Mouse (Mus musculus): Measurements from ENCODE around the gene Cd200r4. TPM values are rescaled to one million over a fixed set of nuclear protein-coding genes. Genes with fewer than 3 reads are reported as not detected.
"Not testable (repeated sequence)": the region's sequence is repeated elsewhere in the genome, so short reads cannot be mapped to it uniquely, and the experiment has no call there.

The Cd200r4 gene
- polyA plus RNA-seq, 1 experiment from 2014 or later: not detected

GRCm38 (mm10) chr16:44786934-44787333 is 24.6 kb upstream of the Cd200r4 start:
- Histone ChIP-seq H3K4me3 (no peak overlapping the region), H3K4me2 (no peak overlapping the region), H3K4me1 (replicated peaks) (no peaks in the 10 kb centered on the region), H3K9me3 (no peaks in the 10 kb centered on the region), H3K27ac (replicated peaks) (no peak overlapping the region), H3K36me3 (no peaks in the 10 kb centered on the region), H3K27me3 (no peaks in the 10 kb centered on the region), H3K9ac (no peak overlapping the region)
- WGBS: 81% methylated on average over 1 of the region's 1 CpGs
- ATAC-seq (ENCODE audit: low FRiP score, low read depth): no peak

- Histone ChIP-seq H3K4me2 (no peak overlapping the region), H3K27me3 (no peaks in the 10 kb centered on the region), H3K4me1 (replicated peaks) (no peaks in the 10 kb centered on the region), H3K27ac (replicated peaks) (no peak overlapping the region), H3K36me3 (no peaks in the 10 kb centered on the region), H3K9me3 (no peaks in the 10 kb centered on the region), H3K9ac (no peak overlapping the region), H3K4me3 (no peak overlapping the region)
- no peak for ATAC-seq (ENCODE audit: low FRiP score, low read depth)
These were observed 17.1 kb upstream of the Cd200r4 start for GRCm38 (mm10) chr16:44794416-44794815.

GRCm38 (mm10) chr16:44805976-44806375 is 5.6 kb upstream of the Cd200r4 start:
- Histone ChIP-seq H3K9ac (no peak overlapping the region), H3K4me3 (no peak overlapping the region), H3K4me1 (replicated peaks) (no peaks in the 10 kb centered on the region), H3K27ac (replicated peaks) (no peak overlapping the region), H3K27me3 (no peaks in the 10 kb centered on the region), H3K4me2 (no peak overlapping the region), H3K9me3 (no peaks in the 10 kb centered on the region), H3K36me3 (no peaks in the 10 kb centered on the region)
- no peak for ATAC-seq (ENCODE audit: low FRiP score, low read depth)

GRCm38 (mm10) chr16:44810223-44810622 is 1.3 kb upstream of the Cd200r4 start:
- not testable (repeated sequence) for H3K36me3 ChIP-seq; H3K27ac ChIP-seq (replicated peaks); H3K4me2 ChIP-seq; H3K27me3 ChIP-seq; ATAC-seq (ENCODE audit: low FRiP score, low read depth); H3K4me3 ChIP-seq; H3K4me1 ChIP-seq (replicated peaks); H3K9me3 ChIP-seq; H3K9ac ChIP-seq
- 96% methylated on average over 4 of the region's 4 CpGs for WGBS

GRCm38 (mm10) chr16:44812468-44813065 is 1.0 kb downstream of the Cd200r4 start:
- no peaks in the 10 kb centered on the region for H3K36me3 ChIP-seq
- 91% methylated on average over 6 of the region's 6 CpGs for WGBS
- H3K9me3 ChIP-seq: no peaks in the 10 kb centered on the region
- no peak overlapping the region for H3K4me2 ChIP-seq
- ATAC-seq (ENCODE audit: low FRiP score, low read depth): no peak
- H3K9ac ChIP-seq: no peak overlapping the region
- no peaks in the 10 kb centered on the region for H3K27me3 ChIP-seq
- no peak overlapping the region for H3K27ac ChIP-seq (replicated peaks)
- no peaks in the 10 kb centered on the region for H3K4me1 ChIP-seq (replicated peaks)
- H3K4me3 ChIP-seq: no peak overlapping the region

GRCm38 (mm10) chr16:44818010-44818409 is 6.5 kb downstream of the Cd200r4 start:
- ATAC-seq (ENCODE audit: low FRiP score, low read depth): no peak

GRCm38 (mm10) chr16:44820545-44820944 is 9.0 kb downstream of the Cd200r4 start:
- H3K4me2 ChIP-seq: no peak overlapping the region
- H3K27ac ChIP-seq (replicated peaks): no peak overlapping the region
- H3K9ac ChIP-seq: no peak overlapping the region
- no peak overlapping the region for H3K4me3 ChIP-seq
- H3K36me3 ChIP-seq: no peaks in the 10 kb centered on the region
- H3K9me3 ChIP-seq: no peaks in the 10 kb centered on the region
- H3K4me1 ChIP-seq (replicated peaks): no peaks in the 10 kb centered on the region
- H3K27me3 ChIP-seq: no peaks in the 10 kb centered on the region
- no peak for ATAC-seq (ENCODE audit: low FRiP score, low read depth)
- 92% methylated on average over 4 of the region's 4 CpGs for WGBS

More at GRCm38 (mm10) chr16:44818010-44818409, 6.5 kb downstream of the Cd200r4 start:
- Histone ChIP-seq H3K9me3 (no peaks in the 10 kb centered on the region), H3K9ac (no peak overlapping the region), H3K4me2 (no peak overlapping the region), H3K27me3 (no peaks in the 10 kb centered on the region), H3K4me3 (no peak overlapping the region), H3K4me1 (replicated peaks) (no peaks in the 10 kb centered on the region), H3K36me3 (no peaks in the 10 kb centered on the region), H3K27ac (replicated peaks) (no peak overlapping the region)
- 45% methylated on average over 1 of the region's 1 CpGs for WGBS

- Histone ChIP-seq H3K9me3 (no peaks in the 10 kb centered on the region), H3K36me3 (no peaks in the 10 kb centered on the region), H3K9ac (no peak overlapping the region), H3K27me3 (no peaks in the 10 kb centered on the region), H3K4me2 (no peak overlapping the region), H3K4me1 (replicated peaks) (no peaks in the 10 kb centered on the region), H3K27ac (replicated peaks) (no peak overlapping the region), H3K4me3 (no peak overlapping the region)
- ATAC-seq (ENCODE audit: low FRiP score, low read depth): no peak
- WGBS: 84% methylated on average over 3 of the region's 3 CpGs
These were observed 20.8 kb downstream of the Cd200r4 start for GRCm38 (mm10) chr16:44832286-44832685.

- H3K4me2 ChIP-seq; H3K4me3 ChIP-seq; H3K9me3 ChIP-seq; H3K36me3 ChIP-seq; H3K27me3 ChIP-seq; ATAC-seq (ENCODE audit: low FRiP score, low read depth); H3K9ac ChIP-seq; H3K4me1 ChIP-seq (replicated peaks); H3K27ac ChIP-seq (replicated peaks): not testable (repeated sequence)
- 51% methylated on average over 2 of the region's 2 CpGs for WGBS
These were observed 21.7 kb downstream of the Cd200r4 start for GRCm38 (mm10) chr16:44833189-44833588.

GRCm38 (mm10) chr16:44866797-44867196 is 55.3 kb downstream of the Cd200r4 start, which contains the start of gene Cd200r2:
Gene Cd200r2, plus strand, starts transcription at chr16:44867097.
- no peak within 1 kb of the TSS for H3K4me3 ChIP-seq
- 85% methylated on average over 2 of the region's 2 CpGs for WGBS
- no peaks in the 10 kb centered on the region for H3K4me1 ChIP-seq (replicated peaks)

GRCm38 (mm10) chr16:44875178-44875577 is 63.6 kb downstream of the Cd200r4 start:
- 74% methylated on average over 1 of the region's 1 CpGs for WGBS
- H3K4me1 ChIP-seq (replicated peaks): no peaks in the 10 kb centered on the region
- H3K4me3 ChIP-seq: no peak overlapping the region
- H3K4me2 ChIP-seq: no peak overlapping the region
- H3K27ac ChIP-seq (replicated peaks): no peak overlapping the region
- ATAC-seq (ENCODE audit: low FRiP score, low read depth): no peak
- H3K9me3 ChIP-seq: no peaks in the 10 kb centered on the region
- H3K36me3 ChIP-seq: no peaks in the 10 kb centered on the region
- H3K9ac ChIP-seq: no peak overlapping the region
- no peaks in the 10 kb centered on the region for H3K27me3 ChIP-seq

More at GRCm38 (mm10) chr16:44866797-44867196, 55.3 kb downstream of the Cd200r4 start, which contains the start of gene Cd200r2:
- no peaks in the 10 kb centered on the region for H3K9me3 ChIP-seq
- no peaks in the 10 kb centered on the region for H3K36me3 ChIP-seq
- no peak within 1 kb of the TSS for H3K27ac ChIP-seq (replicated peaks)
- no peaks in the 10 kb centered on the region for H3K27me3 ChIP-seq
- H3K9ac ChIP-seq: no peak within 1 kb of the TSS
- ATAC-seq (ENCODE audit: low FRiP score, low read depth): no peak
- no peak within 1 kb of the TSS for H3K4me2 ChIP-seq

GRCm38 (mm10) chr16:44876625-44877024 is 65.1 kb downstream of the Cd200r4 start:
- Histone ChIP-seq H3K36me3 (no peaks in the 10 kb centered on the region), H3K4me2 (no peak overlapping the region), H3K4me1 (replicated peaks) (no peaks in the 10 kb centered on the region), H3K27me3 (no peaks in the 10 kb centered on the region), H3K4me3 (no peak overlapping the region), H3K9me3 (no peaks in the 10 kb centered on the region), H3K9ac (no peak overlapping the region), H3K27ac (replicated peaks) (no peak overlapping the region)
- no peak for ATAC-seq (ENCODE audit: low FRiP score, low read depth)
- WGBS: 65% methylated on average over 5 of the region's 5 CpGs

GRCm38 (mm10) chr16:44877595-44877994 is 66.1 kb downstream of the Cd200r4 start:
- Histone ChIP-seq H3K4me1 (replicated peaks) (no peaks in the 10 kb centered on the region), H3K27ac (replicated peaks) (no peak overlapping the region), H3K27me3 (no peaks in the 10 kb centered on the region), H3K4me3 (no peak overlapping the region), H3K4me2 (no peak overlapping the region), H3K9ac (no peak overlapping the region), H3K36me3 (no peaks in the 10 kb centered on the region), H3K9me3 (no peaks in the 10 kb centered on the region)
- WGBS: 89% methylated on average over 6 of the region's 6 CpGs
- ATAC-seq (ENCODE audit: low FRiP score, low read depth): no peak
